Comparison of ENCODE assay signal across 22 mouse cellular contexts in the genomic region with DNA sequence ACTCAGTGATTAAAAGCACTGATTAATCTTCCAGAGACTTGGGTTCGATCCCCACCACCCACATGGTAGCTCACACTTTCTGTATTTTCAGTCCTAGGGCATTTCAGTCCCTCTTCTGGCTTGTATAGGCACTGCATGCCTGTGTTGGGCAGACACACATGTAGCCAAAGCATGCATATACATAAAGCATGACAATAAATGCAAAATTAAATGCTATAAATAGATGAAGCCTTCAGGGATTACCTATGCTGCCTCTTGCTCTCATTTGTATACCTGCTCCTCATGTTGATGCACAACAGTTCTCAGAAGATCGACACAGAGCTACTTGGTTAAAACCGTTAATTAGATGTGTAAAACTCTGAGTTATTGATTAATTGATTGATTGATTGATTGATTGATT.
DNase-seq lines count a peak whose midpoint lies in the region; ATAC-seq and TF ChIP-seq lines count a peak whose summit lies in the region.
"Had no signal": no experiment of that assay in that cellular context is flagged by ENCODE, and none has a peak within 500 bp of the region (broad histone marks: within the 10 kb centered on the region; RNA-seq: fewer than 3 reads in every experiment).

No protein-coding gene starts in this region.

- peak; percentile 18; the same call in 1 of the 2 replicates for TF ChIP-seq CTCF in forebrain, postnatal 0 days (IDR thresholded peaks at IDR 0.05; ENCODE audit: low read depth)
- no peak for TF ChIP-seq CTCF in kidney, adult 2 months (conservative IDR thresholded peaks at IDR 0.05; ENCODE audit: insufficient read depth, insufficient read length, low read depth, low read length)
- peak; percentile 33 for TF ChIP-seq CTCF in stomach, postnatal 0 days (IDR thresholded peaks at IDR 0.05; ENCODE audit: low read depth)

- H3K27ac ChIP-seq in forebrain, postnatal 0 days (ENCODE audit: low read depth, low read length): no peak overlapping the region
- no peak overlapping the region for H3K27ac ChIP-seq in forebrain, embryonic 15.5 days (replicated peaks)
- no peak overlapping the region for H3K27ac ChIP-seq in kidney, embryonic 14.5 days (ENCODE audit: low read depth, low read length)
- H3K27ac ChIP-seq in kidney, adult 2 months (ENCODE audit: insufficient read depth, low read depth, low read length): no peak overlapping the region
- no peak overlapping the region for H3K27ac ChIP-seq in midbrain, embryonic 11.5 days (ENCODE audit: low read depth, low read length)
- no peak overlapping the region for H3K27ac ChIP-seq in midbrain, embryonic 15.5 days
- no peak overlapping the region for H3K27ac ChIP-seq in stomach, postnatal 0 days (replicated peaks)
- H3K27ac ChIP-seq: embryonic facial prominence, embryonic 12.5 days; gastrocnemius, adult 2 months; heart, embryonic 13.5 days; hindbrain, embryonic 12.5 days had no signal

- no peaks in the 10 kb centered on the region for H3K27me3 ChIP-seq in forebrain, postnatal 0 days (ENCODE audit: insufficient read depth, low read length)
- no peaks in the 10 kb centered on the region for H3K27me3 ChIP-seq in forebrain, embryonic 15.5 days
- H3K27me3 ChIP-seq in kidney, embryonic 14.5 days (ENCODE audit: control insufficient read depth, insufficient read depth, low read length): no peaks in the 10 kb centered on the region
- no peaks in the 10 kb centered on the region for H3K27me3 ChIP-seq in kidney, adult 2 months (replicated peaks; ENCODE audit: control insufficient read depth, insufficient read depth, low read length)
- no peaks in the 10 kb centered on the region for H3K27me3 ChIP-seq in midbrain, embryonic 11.5 days (ENCODE audit: control insufficient read depth, insufficient read depth, low read length)
- no peaks in the 10 kb centered on the region for H3K27me3 ChIP-seq in midbrain, embryonic 15.5 days (replicated peaks)
- H3K27me3 ChIP-seq in stomach, postnatal 0 days (ENCODE audit: control insufficient read depth, insufficient read depth, low read length): no peaks in the 10 kb centered on the region
- H3K27me3 ChIP-seq: embryonic facial prominence, embryonic 12.5 days; heart, embryonic 13.5 days; hindbrain, embryonic 12.5 days had no signal

- no peak overlapping the region for H3K9ac ChIP-seq in forebrain, postnatal 0 days
- H3K9ac ChIP-seq in forebrain, embryonic 15.5 days (replicated peaks): no peak overlapping the region
- no peak overlapping the region for H3K9ac ChIP-seq in kidney, embryonic 14.5 days (ENCODE audit: low read depth, low read length)
- no peak overlapping the region for H3K9ac ChIP-seq in midbrain, embryonic 11.5 days (ENCODE audit: low read length)
- H3K9ac ChIP-seq in midbrain, embryonic 15.5 days: no peak overlapping the region
- no peak overlapping the region for H3K9ac ChIP-seq in stomach, postnatal 0 days (ENCODE audit: low read length)
- H3K9ac ChIP-seq: embryonic facial prominence, embryonic 12.5 days; heart, embryonic 13.5 days; hindbrain, embryonic 12.5 days had no signal

- peaks cover 10% of the 10 kb centered on the region; the same call in 1 of the 2 replicates for H3K9me3 ChIP-seq in forebrain, postnatal 0 days (ENCODE audit: low read length)
- H3K9me3 ChIP-seq in forebrain, embryonic 15.5 days: no peaks in the 10 kb centered on the region
- H3K9me3 ChIP-seq in kidney, embryonic 14.5 days (ENCODE audit: control insufficient read depth, low read length): peaks cover 6% of the 10 kb centered on the region; the same call in 1 of the 2 replicates
- H3K9me3 ChIP-seq in midbrain, embryonic 11.5 days (ENCODE audit: control insufficient read depth, low read length): no peaks in the 10 kb centered on the region; the same call in 1 of the 2 replicates
- no peaks in the 10 kb centered on the region for H3K9me3 ChIP-seq in midbrain, embryonic 15.5 days
- no peaks in the 10 kb centered on the region for H3K9me3 ChIP-seq in stomach, postnatal 0 days (ENCODE audit: control insufficient read depth, low read length)
- H3K9me3 ChIP-seq: hindbrain, embryonic 12.5 days had no signal

- TF ChIP-seq EP300 in stomach, postnatal 0 days (optimal IDR thresholded peaks at IDR 0.05): no peak

- WGBS in forebrain, postnatal 0 days: 94% methylated on average over 3 of the region's 3 CpGs
- WGBS in forebrain, embryonic 15.5 days: 94% methylated on average over 3 of the region's 3 CpGs
- 93% methylated on average over 3 of the region's 3 CpGs for WGBS in kidney, embryonic 14.5 days
- 91% methylated on average over 3 of the region's 3 CpGs for WGBS in kidney, adult 2 months
- WGBS in midbrain, embryonic 11.5 days: 94% methylated on average over 3 of the region's 3 CpGs
- 93% methylated on average over 3 of the region's 3 CpGs for WGBS in midbrain, embryonic 15.5 days
- 90% methylated on average over 3 of the region's 3 CpGs for WGBS in stomach, postnatal 0 days

- H3K4me1 ChIP-seq in forebrain, postnatal 0 days (ENCODE audit: insufficient read depth): no peaks in the 10 kb centered on the region
- H3K4me1 ChIP-seq in forebrain, embryonic 15.5 days: peaks cover 5% of the 10 kb centered on the region
- H3K4me1 ChIP-seq in kidney, embryonic 14.5 days (ENCODE audit: control insufficient read depth, insufficient read depth, low read length): no peaks in the 10 kb centered on the region
- no peaks in the 10 kb centered on the region for H3K4me1 ChIP-seq in kidney, adult 2 months (ENCODE audit: control insufficient read depth, insufficient read depth, low read length)
- no peaks in the 10 kb centered on the region for H3K4me1 ChIP-seq in midbrain, embryonic 11.5 days (ENCODE audit: control insufficient read depth, insufficient read depth, low read length)
- no peaks in the 10 kb centered on the region for H3K4me1 ChIP-seq in midbrain, embryonic 15.5 days
- H3K4me1 ChIP-seq in stomach, postnatal 0 days (replicated peaks; ENCODE audit: control insufficient read depth, insufficient read depth): no peaks in the 10 kb centered on the region
- H3K4me1 ChIP-seq: embryonic facial prominence, embryonic 12.5 days; heart, embryonic 13.5 days; hindbrain, embryonic 12.5 days had no signal

- no peaks in the 10 kb centered on the region for H3K36me3 ChIP-seq in forebrain, postnatal 0 days (ENCODE audit: insufficient read depth)
- H3K36me3 ChIP-seq in forebrain, embryonic 15.5 days: no peaks in the 10 kb centered on the region
- H3K36me3 ChIP-seq in kidney, embryonic 14.5 days (ENCODE audit: control insufficient read depth, insufficient read depth, low read length): no peaks in the 10 kb centered on the region
- H3K36me3 ChIP-seq in kidney, adult 2 months (ENCODE audit: control insufficient read depth, insufficient read depth, low read length): no peaks in the 10 kb centered on the region
- no peaks in the 10 kb centered on the region for H3K36me3 ChIP-seq in midbrain, embryonic 11.5 days (ENCODE audit: control insufficient read depth, insufficient read depth, low read length)
- H3K36me3 ChIP-seq in midbrain, embryonic 15.5 days (replicated peaks): no peaks in the 10 kb centered on the region
- H3K36me3 ChIP-seq in stomach, postnatal 0 days (ENCODE audit: control insufficient read depth, insufficient read depth, low read length): no peaks in the 10 kb centered on the region
- H3K36me3 ChIP-seq: embryonic facial prominence, embryonic 12.5 days; heart, embryonic 13.5 days; hindbrain, embryonic 12.5 days had no signal

- no peak for DNase-seq in forebrain, postnatal 0 days
- DNase-seq in kidney, adult 2 months: no peak
- peak; percentile 57 for DNase-seq in midbrain, embryonic 11.5 days (ENCODE audit: low spot score, missing footprints)
- no peak for DNase-seq in stomach, postnatal 0 days (ENCODE audit: low spot score)
- DNase-seq in frontal cortex, postnatal 36 days (ENCODE audit: low spot score in 2 of 2): no peak
- DNase-seq: adrenal gland, postnatal 25 days; B cell, adult 2 months; cerebellum, adult 18-20 months; cerebellum, postnatal 10 days; embryo, embryonic 11 days; gastrocnemius, adult 2 months; gastrocnemius, postnatal 25 days; heart, postnatal 4 days had no signal

- no peak for ATAC-seq in forebrain, postnatal 0 days
- ATAC-seq in forebrain, embryonic 15.5 days (replicated peaks): no peak
- ATAC-seq in kidney, embryonic 14.5 days (ENCODE audit: low FRiP score, low TSS enrichment): peak; percentile 52; the same call in 1 of the 2 replicates
- no peak for ATAC-seq in midbrain, embryonic 11.5 days (ENCODE audit: low FRiP score)
- ATAC-seq in midbrain, embryonic 15.5 days (replicated peaks): no peak
- ATAC-seq in stomach, postnatal 0 days (ENCODE audit: low FRiP score, low TSS enrichment): no peak
- ATAC-seq: activated CD4-positive, CD25-positive, alpha-beta regulatory T cell, adult 4 months; CD4-positive, CD25-positive, alpha-beta regulatory T cell, adult 4 months; forebrain, embryonic 16.5 days had no signal

- TF ChIP-seq POLR2A in kidney, adult 2 months (IDR thresholded peaks at IDR 0.05; ENCODE audit: low read depth, low read length): no peak

- no peak overlapping the region for H3K4me3 ChIP-seq in forebrain, postnatal 0 days (ENCODE audit: low read depth, low read length)
- no peak overlapping the region for H3K4me3 ChIP-seq in forebrain, embryonic 15.5 days
- H3K4me3 ChIP-seq in kidney, embryonic 14.5 days (ENCODE audit: low read length): no peak overlapping the region
- no peak overlapping the region for H3K4me3 ChIP-seq in kidney, adult 2 months (ENCODE audit: insufficient read depth, low read depth, low read length)
- H3K4me3 ChIP-seq in midbrain, embryonic 11.5 days (ENCODE audit: low read depth, low read length): no peak overlapping the region
- no peak overlapping the region for H3K4me3 ChIP-seq in midbrain, embryonic 15.5 days
- H3K4me3 ChIP-seq in stomach, postnatal 0 days (ENCODE audit: low read depth, low read length): no peak overlapping the region
- H3K4me3 ChIP-seq: embryonic facial prominence, embryonic 12.5 days; gastrocnemius, adult 2 months; heart, embryonic 13.5 days; hindbrain, embryonic 12.5 days had no signal

- no peak overlapping the region for H3K4me2 ChIP-seq in forebrain, postnatal 0 days (ENCODE audit: low read depth)
- no peak overlapping the region for H3K4me2 ChIP-seq in forebrain, embryonic 15.5 days (replicated peaks)
- no peak overlapping the region for H3K4me2 ChIP-seq in kidney, embryonic 14.5 days (replicated peaks; ENCODE audit: low read depth, low read length)
- H3K4me2 ChIP-seq in midbrain, embryonic 11.5 days: no peak overlapping the region
- H3K4me2 ChIP-seq in midbrain, embryonic 15.5 days: no peak overlapping the region
- no peak overlapping the region for H3K4me2 ChIP-seq in stomach, postnatal 0 days (replicated peaks; ENCODE audit: low read depth)
- H3K4me2 ChIP-seq: embryonic facial prominence, embryonic 12.5 days; heart, embryonic 13.5 days; hindbrain, embryonic 12.5 days had no signal
